Mouse (Mus musculus): Measurements from ENCODE around the gene Wdr35. TPM values are rescaled to one million over a fixed set of nuclear protein-coding genes. Genes with fewer than 3 reads are reported as not detected.
"Not testable (repeated sequence)": the region's sequence is repeated elsewhere in the genome, so short reads cannot be mapped to it uniquely, and the experiment has no call there.

Wdr35 gene
- polyA plus RNA-seq, 1 experiment from 2014 or later, result 21.6 TPM

DNA sequence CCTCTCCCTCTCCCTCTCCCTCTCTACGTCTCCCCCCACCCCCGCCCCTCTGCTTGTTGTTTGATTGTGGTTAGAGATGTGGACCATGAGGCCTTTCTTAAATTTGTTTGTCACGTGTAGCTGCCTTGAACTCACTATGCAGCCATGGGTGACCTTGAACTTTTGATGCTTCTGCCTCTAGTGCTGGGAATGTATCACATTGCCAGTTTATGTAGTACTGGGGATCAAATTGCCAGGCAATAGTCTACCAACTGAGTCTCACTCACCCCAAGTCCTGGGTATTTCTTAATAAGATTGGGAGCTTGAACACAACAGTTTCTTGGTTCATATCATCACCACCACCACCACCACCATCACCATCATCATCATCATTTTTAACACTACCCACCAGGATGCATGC, 47.3 kb downstream of the Wdr35 start:
- no peaks in the 10 kb centered on the region for H3K9me3 ChIP-seq (ENCODE audit: control insufficient read depth, low read length)
- DNase-seq (ENCODE audit: low spot score), result no peak
- H3K9ac ChIP-seq (ENCODE audit: low read length), result no peak overlapping the region
- H3K4me1 ChIP-seq (ENCODE audit: control insufficient read depth, insufficient read depth, low read length), result no peaks in the 10 kb centered on the region
- H3K27me3 ChIP-seq (ENCODE audit: control insufficient read depth, insufficient read depth, low read length), result no peaks in the 10 kb centered on the region
- WGBS, result 71% methylated on average over 3 of the region's 3 CpGs
- no peak overlapping the region for H3K27ac ChIP-seq (ENCODE audit: low read depth, low read length)
- ATAC-seq (ENCODE audit: insufficient read depth, low FRiP score, low TSS enrichment), result no peak
- H3K36me3 ChIP-seq (ENCODE audit: control insufficient read depth, insufficient read depth, low read length), result no peaks in the 10 kb centered on the region
- H3K4me2 ChIP-seq (ENCODE audit: low read depth), result no peak overlapping the region
- H3K4me3 ChIP-seq (ENCODE audit: low read depth, low read length), result no peak overlapping the region

DNA sequence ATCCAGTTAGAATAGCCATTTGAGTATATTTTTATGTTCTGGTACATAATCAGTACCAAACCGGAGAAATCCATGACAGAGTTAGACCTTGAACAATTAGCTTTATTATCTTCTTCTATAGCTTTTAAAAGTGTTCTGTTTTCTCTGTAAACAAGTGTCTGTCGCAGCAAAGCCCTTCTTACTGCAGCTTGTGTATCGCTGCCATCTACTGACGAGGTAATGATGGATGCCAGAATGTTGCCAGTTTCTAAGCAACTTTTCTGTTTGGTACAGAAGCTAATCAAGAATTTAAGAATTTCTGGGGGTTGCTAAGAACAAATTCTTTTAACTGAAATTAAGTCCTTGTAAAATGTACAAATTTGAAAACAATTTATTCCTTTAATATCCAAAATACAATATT, 49.3 kb downstream of the Wdr35 start:
- Histone ChIP-seq H3K4me1 (ENCODE audit: control insufficient read depth, insufficient read depth, low read length) (no peaks in the 10 kb centered on the region), H3K4me2 (ENCODE audit: low read depth) (no peak overlapping the region), H3K36me3 (ENCODE audit: control insufficient read depth, insufficient read depth, low read length) (no peaks in the 10 kb centered on the region), H3K4me3 (ENCODE audit: low read depth, low read length) (no peak overlapping the region), H3K27me3 (ENCODE audit: control insufficient read depth, insufficient read depth, low read length) (no peaks in the 10 kb centered on the region), H3K9me3 (ENCODE audit: control insufficient read depth, low read length) (no peaks in the 10 kb centered on the region), H3K9ac (ENCODE audit: low read length) (no peak overlapping the region), H3K27ac (ENCODE audit: low read depth, low read length) (no peak overlapping the region)
- ATAC-seq (ENCODE audit: insufficient read depth, low FRiP score, low TSS enrichment) (no peak), DNase-seq (ENCODE audit: low spot score) (no peak)
- WGBS, result 68% methylated on average over 4 of the region's 4 CpGs

DNA sequence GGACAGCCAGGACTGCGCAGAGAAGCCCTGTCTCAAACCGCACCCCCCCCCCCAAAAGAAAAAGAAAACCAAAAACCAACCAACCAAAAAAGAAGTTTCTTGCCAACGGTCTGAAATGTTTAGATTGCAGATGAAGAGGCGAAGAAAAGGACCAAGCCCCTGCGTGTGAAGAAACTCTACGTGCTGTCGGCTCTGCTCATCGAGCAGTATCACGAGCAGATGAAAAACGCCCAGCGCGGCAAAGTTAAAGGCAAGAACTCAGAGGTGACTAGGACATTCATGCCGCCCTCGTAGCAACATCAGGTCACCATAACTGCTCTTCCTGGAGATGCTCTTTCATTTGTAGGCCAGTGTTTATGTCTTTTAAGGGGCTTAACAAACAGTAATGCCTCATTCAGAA, 50.4 kb downstream of the Wdr35 start:
- Histone ChIP-seq H3K9ac (ENCODE audit: low read length) (no peak overlapping the region), H3K27me3 (ENCODE audit: control insufficient read depth, insufficient read depth, low read length) (no peaks in the 10 kb centered on the region), H3K27ac (ENCODE audit: low read depth, low read length) (no peak overlapping the region), H3K4me1 (ENCODE audit: control insufficient read depth, insufficient read depth, low read length) (no peaks in the 10 kb centered on the region), H3K4me3 (ENCODE audit: low read depth, low read length) (no peak overlapping the region), H3K9me3 (ENCODE audit: control insufficient read depth, low read length) (no peaks in the 10 kb centered on the region), H3K4me2 (ENCODE audit: low read depth) (no peak overlapping the region), H3K36me3 (ENCODE audit: control insufficient read depth, insufficient read depth, low read length) (no peaks in the 10 kb centered on the region)
- no peak for DNase-seq (ENCODE audit: low spot score)
- 93% methylated on average over 14 of the region's 14 CpGs for WGBS
- no peak for ATAC-seq (ENCODE audit: insufficient read depth, low FRiP score, low TSS enrichment)

DNA sequence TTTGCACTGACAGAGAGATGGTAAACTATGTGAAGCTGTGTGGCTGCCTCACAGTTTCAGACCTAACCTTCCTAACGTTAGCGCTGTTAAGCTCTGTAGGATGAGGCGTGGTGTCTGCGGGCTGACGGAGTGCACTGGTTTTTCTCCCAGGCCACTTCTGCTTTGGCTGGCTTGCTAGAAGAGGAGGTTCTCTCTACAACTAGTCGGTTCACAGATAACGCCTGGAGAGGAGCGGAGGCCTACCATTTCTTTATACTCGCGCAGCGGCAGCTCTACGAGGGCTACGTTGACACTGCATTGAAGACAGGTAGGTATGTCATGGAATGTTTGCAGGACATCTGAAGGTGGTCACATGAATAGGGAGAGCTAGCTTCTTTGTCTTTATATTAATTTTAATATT, 51.0 kb downstream of the Wdr35 start:
- Histone ChIP-seq H3K9ac (ENCODE audit: low read length) (no peak overlapping the region), H3K4me1 (ENCODE audit: control insufficient read depth, insufficient read depth, low read length) (no peaks in the 10 kb centered on the region), H3K4me2 (ENCODE audit: low read depth) (no peak overlapping the region), H3K9me3 (ENCODE audit: control insufficient read depth, low read length) (no peaks in the 10 kb centered on the region), H3K27ac (ENCODE audit: low read depth, low read length) (no peak overlapping the region), H3K36me3 (ENCODE audit: control insufficient read depth, insufficient read depth, low read length) (no peaks in the 10 kb centered on the region), H3K27me3 (ENCODE audit: control insufficient read depth, insufficient read depth, low read length) (no peaks in the 10 kb centered on the region), H3K4me3 (ENCODE audit: low read depth, low read length) (no peak overlapping the region)
- WGBS, result 90% methylated on average over 13 of the region's 13 CpGs
- ATAC-seq (ENCODE audit: insufficient read depth, low FRiP score, low TSS enrichment), result no peak
- no peak for DNase-seq (ENCODE audit: low spot score)

DNA sequence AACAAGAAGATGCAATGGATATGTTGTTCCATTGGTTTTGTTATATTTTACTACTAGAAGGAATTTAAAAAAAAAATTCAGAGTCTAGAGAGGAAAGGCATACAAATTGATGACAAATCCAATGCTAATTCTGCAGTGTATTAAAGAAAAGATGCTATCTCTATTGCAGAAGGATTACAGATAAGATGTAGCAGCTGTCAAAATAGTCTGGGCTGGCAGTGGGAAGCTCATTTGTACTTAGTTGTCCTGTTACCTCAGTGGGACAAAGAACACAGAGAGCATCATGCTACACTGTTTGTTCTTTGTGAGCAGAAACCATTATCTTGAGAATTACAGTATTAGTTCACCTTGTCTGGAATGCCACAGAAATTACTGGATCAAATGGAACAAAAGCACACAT, 53.2 kb downstream of the Wdr35 start:
- Histone ChIP-seq H3K36me3 (ENCODE audit: control insufficient read depth, insufficient read depth, low read length) (no peaks in the 10 kb centered on the region), H3K27me3 (ENCODE audit: control insufficient read depth, insufficient read depth, low read length) (no peaks in the 10 kb centered on the region), H3K9me3 (ENCODE audit: control insufficient read depth, low read length) (no peaks in the 10 kb centered on the region), H3K4me2 (ENCODE audit: low read depth) (no peak overlapping the region), H3K4me1 (ENCODE audit: control insufficient read depth, insufficient read depth, low read length) (no peaks in the 10 kb centered on the region), H3K9ac (ENCODE audit: low read length) (no peak overlapping the region), H3K27ac (ENCODE audit: low read depth, low read length) (no peak overlapping the region), H3K4me3 (ENCODE audit: low read depth, low read length) (no peak overlapping the region)
- ATAC-seq (ENCODE audit: insufficient read depth, low FRiP score, low TSS enrichment) (no peak), DNase-seq (ENCODE audit: low spot score) (no peak)

DNA sequence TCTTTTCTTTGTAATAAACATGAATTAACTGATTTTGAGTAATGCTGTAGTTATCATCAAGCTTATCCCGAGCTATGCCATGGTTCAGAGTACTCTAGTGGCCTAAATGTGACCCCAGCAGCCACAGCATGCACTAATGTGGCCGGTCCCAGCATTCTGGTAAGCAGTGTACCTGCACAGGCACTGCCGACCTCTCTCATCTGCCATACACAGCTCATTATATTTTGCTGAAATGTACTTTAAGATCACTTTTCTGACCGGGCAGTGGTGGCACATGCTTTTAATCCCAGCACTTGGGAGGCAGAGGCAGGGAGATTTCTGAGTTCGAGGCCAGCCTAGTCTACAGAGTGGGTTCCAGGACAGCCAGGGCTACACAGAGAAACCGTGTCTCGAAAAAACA, 55.1 kb downstream of the Wdr35 start:
- H3K4me1 ChIP-seq (ENCODE audit: control insufficient read depth, insufficient read depth, low read length); H3K27ac ChIP-seq (ENCODE audit: low read depth, low read length); H3K9me3 ChIP-seq (ENCODE audit: control insufficient read depth, low read length); H3K36me3 ChIP-seq (ENCODE audit: control insufficient read depth, insufficient read depth, low read length); DNase-seq (ENCODE audit: low spot score); H3K27me3 ChIP-seq (ENCODE audit: control insufficient read depth, insufficient read depth, low read length); H3K9ac ChIP-seq (ENCODE audit: low read length); ATAC-seq (ENCODE audit: insufficient read depth, low FRiP score, low TSS enrichment); H3K4me3 ChIP-seq (ENCODE audit: low read depth, low read length); H3K4me2 ChIP-seq (ENCODE audit: low read depth): not testable (repeated sequence)
- WGBS, result 91% methylated on average over 7 of the region's 7 CpGs

DNA sequence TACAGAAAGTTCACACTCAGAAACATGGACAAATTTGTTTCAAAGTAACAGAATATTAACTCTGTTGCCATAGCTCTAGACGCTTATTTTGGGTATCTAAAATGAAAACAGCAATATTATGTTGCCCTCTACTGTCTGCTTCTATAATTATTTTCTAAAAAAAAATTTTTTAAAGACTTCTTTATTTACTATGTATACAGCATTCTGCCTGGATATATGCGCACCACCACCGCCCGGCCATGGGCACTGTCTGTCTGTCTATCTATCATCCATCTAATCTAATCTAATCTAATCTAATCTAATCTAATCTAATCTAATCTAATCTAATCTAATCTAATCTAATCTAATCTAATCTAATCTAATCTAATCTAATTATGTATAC, 55.8 kb downstream of the Wdr35 start:
- no peak for DNase-seq (ENCODE audit: low spot score)
- WGBS, result 69% methylated on average over 4 of the region's 4 CpGs

DNA sequence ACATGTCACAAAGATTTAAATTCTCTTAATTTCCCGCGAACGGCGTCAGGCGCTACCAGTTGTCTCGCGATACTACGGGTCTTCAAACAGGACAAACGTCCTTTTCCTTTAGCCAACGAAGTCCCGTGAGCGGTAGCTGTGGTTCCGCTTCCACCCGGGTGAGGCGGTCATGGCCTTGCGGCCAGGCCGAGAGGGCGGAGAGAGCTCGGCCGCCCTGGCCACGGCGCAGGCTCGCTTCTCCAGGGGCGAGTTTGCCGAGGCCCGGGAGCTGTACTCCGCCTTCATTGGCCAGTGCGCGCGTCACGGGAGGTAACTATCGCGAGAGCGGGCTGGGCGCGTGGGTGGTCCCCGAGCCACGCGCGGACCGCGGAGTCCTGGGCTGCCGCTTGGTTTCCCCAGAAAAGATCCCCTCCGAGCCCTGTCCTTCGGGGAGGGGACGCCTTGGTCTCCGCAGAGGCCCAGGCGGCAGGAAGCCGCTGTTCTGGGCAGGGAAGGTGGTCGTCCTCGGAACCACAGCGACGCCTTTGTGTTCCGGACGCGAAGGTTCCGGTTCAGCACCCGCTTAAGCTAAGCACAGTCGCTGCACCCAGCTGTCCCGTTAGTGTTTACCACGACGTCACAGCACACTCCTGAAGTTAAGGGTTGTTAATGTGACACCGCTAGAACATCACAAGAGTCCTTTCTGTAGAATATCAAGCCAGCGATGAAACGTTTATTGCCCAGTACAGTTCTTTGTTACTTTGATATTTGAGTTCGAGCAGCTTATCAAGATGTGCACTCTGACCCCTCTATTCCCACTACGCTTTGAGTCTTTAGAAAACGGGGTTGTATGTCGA, 56.4 kb downstream of the Wdr35 start, which contains the start of gene Ttc32:
Gene Ttc32, plus strand, starts transcription at position 110 of the 836 bp plus-strand sequence.
- peak within 1 kb of the TSS; percentile 64 for H3K4me3 ChIP-seq (ENCODE audit: low read depth, low read length)
- H3K27ac ChIP-seq (ENCODE audit: low read depth, low read length), result peak within 1 kb of the TSS; percentile 95
- H3K4me2 ChIP-seq (ENCODE audit: low read depth), result peak within 1 kb of the TSS; percentile 65
- DNase-seq (ENCODE audit: low spot score) (peak; percentile 96), ATAC-seq (ENCODE audit: insufficient read depth, low FRiP score, low TSS enrichment) (peak; percentile 97)
- H3K9me3 ChIP-seq (ENCODE audit: control insufficient read depth, low read length), result no peaks in the 10 kb centered on the region
- H3K36me3 ChIP-seq (ENCODE audit: control insufficient read depth, insufficient read depth, low read length), result no peaks in the 10 kb centered on the region
- H3K27me3 ChIP-seq (ENCODE audit: control insufficient read depth, insufficient read depth, low read length), result no peaks in the 10 kb centered on the region
- under 1% methylated on average over 69 of the region's 69 CpGs for WGBS
- H3K4me1 ChIP-seq (ENCODE audit: control insufficient read depth, insufficient read depth, low read length), result no peaks in the 10 kb centered on the region
- peak within 1 kb of the TSS; percentile 95 for H3K9ac ChIP-seq (ENCODE audit: low read length)

More for the DNA sequence above, 55.8 kb downstream of the Wdr35 start:
- H3K4me3 ChIP-seq (ENCODE audit: low read depth, low read length), result peak overlapping the region; percentile 64
- H3K4me2 ChIP-seq (ENCODE audit: low read depth), result no peak overlapping the region; the same call in 1 of the 2 replicates
- ATAC-seq (ENCODE audit: insufficient read depth, low FRiP score, low TSS enrichment), result peak; percentile 51
- H3K27me3 ChIP-seq (ENCODE audit: control insufficient read depth, insufficient read depth, low read length), result no peaks in the 10 kb centered on the region
- no peaks in the 10 kb centered on the region for H3K4me1 ChIP-seq (ENCODE audit: control insufficient read depth, insufficient read depth, low read length)
- peak overlapping the region; percentile 95 for H3K27ac ChIP-seq (ENCODE audit: low read depth, low read length)
- H3K9me3 ChIP-seq (ENCODE audit: control insufficient read depth, low read length), result no peaks in the 10 kb centered on the region
- no peaks in the 10 kb centered on the region for H3K36me3 ChIP-seq (ENCODE audit: control insufficient read depth, insufficient read depth, low read length)
- H3K9ac ChIP-seq (ENCODE audit: low read length), result peak overlapping the region; percentile 95

DNA sequence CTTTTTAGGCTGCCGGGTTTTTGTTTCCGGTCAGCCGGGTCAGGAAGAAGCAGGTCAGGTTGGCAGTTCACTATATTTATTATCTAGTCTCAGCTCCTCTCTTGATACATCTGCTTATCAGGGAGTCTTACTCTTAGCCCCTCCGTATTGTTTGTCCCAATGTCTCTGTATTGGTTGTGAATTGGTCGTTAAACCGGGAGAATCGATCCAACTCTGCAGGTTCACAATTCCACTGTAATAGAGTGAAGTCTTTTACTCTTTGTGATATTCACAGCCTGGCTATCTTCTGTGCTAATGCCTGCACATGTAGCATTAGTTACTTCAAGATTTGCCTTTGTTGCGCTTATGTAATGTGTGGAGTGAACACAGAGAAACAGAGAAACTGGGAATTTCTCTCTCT, 57.5 kb downstream of the Wdr35 start:
- Histone ChIP-seq H3K27me3 (ENCODE audit: control insufficient read depth, insufficient read depth, low read length) (no peaks in the 10 kb centered on the region), H3K4me2 (ENCODE audit: low read depth) (peak overlapping the region; percentile 65), H3K4me3 (ENCODE audit: low read depth, low read length) (peak overlapping the region; percentile 64), H3K9me3 (ENCODE audit: control insufficient read depth, low read length) (no peaks in the 10 kb centered on the region), H3K36me3 (ENCODE audit: control insufficient read depth, insufficient read depth, low read length) (no peaks in the 10 kb centered on the region), H3K4me1 (ENCODE audit: control insufficient read depth, insufficient read depth, low read length) (no peaks in the 10 kb centered on the region), H3K27ac (ENCODE audit: low read depth, low read length) (no peak overlapping the region), H3K9ac (ENCODE audit: low read length) (peak overlapping the region; percentile 95; the same call in 1 of the 2 replicates)
- DNase-seq (ENCODE audit: low spot score) (no peak), ATAC-seq (ENCODE audit: insufficient read depth, low FRiP score, low TSS enrichment) (no peak)
- 81% methylated on average over 8 of the region's 8 CpGs for WGBS
